Mouse (Mus musculus) retina, adult 2 months (tissue): ENCODE measurements at regions not wholly inside any gene's neighbourhood (a gene's known extent, or its start where the extent isn't known, plus 50 kb on each side); places are given as distances from the start of the nearest gene placed in this dataset.
"Not testable (repeated sequence)": the region's sequence is repeated elsewhere in the genome, so short reads cannot be mapped to it uniquely, and the experiment has no call there.

ENCODE experiments used
- DNase-seq: peaks from one replicate; pipeline ENCODE4 v3.0.0-alpha.2; 2012; ENCODE audit warnings: low read depth, low spot score

GRCm38 (mm10) chr10:22556401-22556800, 88.4 kb upstream of the Slc2a12 start:
- DNase-seq, result not testable (repeated sequence)

GRCm38 (mm10) chr10:22569250-22570010, 75.4 kb upstream of the Slc2a12 start:
- not testable (repeated sequence) for DNase-seq

GRCm38 (mm10) chr10:22574048-22574447, 70.8 kb upstream of the Slc2a12 start:
- DNase-seq, result not testable (repeated sequence)

GRCm38 (mm10) chr10:22579426-22579825, 65.4 kb upstream of the Slc2a12 start:
- peak; percentile 15 for DNase-seq

GRCm38 (mm10) chr10:22581300-22581699, 63.5 kb upstream of the Slc2a12 start:
- not testable (repeated sequence) for DNase-seq

GRCm38 (mm10) chr10:22583306-22583705, 61.5 kb upstream of the Slc2a12 start:
- DNase-seq, result not testable (repeated sequence)

- not testable (repeated sequence) for DNase-seq
Observed at GRCm38 (mm10) chr10:22588587-22588986, 56.2 kb upstream of the Slc2a12 start.

GRCm38 (mm10) chr10:22591664-22592063, 53.1 kb upstream of the Slc2a12 start:
- DNase-seq, result not testable (repeated sequence)

GRCm38 (mm10) chr10:22592189-22592603, 52.6 kb upstream of the Slc2a12 start:
- DNase-seq, result not testable (repeated sequence)

GRCm38 (mm10) chr10:22592752-22593151, 52.1 kb upstream of the Slc2a12 start:
- not testable (repeated sequence) for DNase-seq
